Mouse (Mus musculus) T-helper 1 cell (primary cell): ENCODE data around the gene Ctsa.

Experiments used
- in situ Hi-C: fragments of 300-600 bp; cut with MboI, MseI; formaldehyde crosslinking; loops from one replicate; pipeline ENCODE4 v1.15.1; 2025; ENCODE audit warnings: high pct_unique_total_duplicates

The Ctsa gene

DNA sequence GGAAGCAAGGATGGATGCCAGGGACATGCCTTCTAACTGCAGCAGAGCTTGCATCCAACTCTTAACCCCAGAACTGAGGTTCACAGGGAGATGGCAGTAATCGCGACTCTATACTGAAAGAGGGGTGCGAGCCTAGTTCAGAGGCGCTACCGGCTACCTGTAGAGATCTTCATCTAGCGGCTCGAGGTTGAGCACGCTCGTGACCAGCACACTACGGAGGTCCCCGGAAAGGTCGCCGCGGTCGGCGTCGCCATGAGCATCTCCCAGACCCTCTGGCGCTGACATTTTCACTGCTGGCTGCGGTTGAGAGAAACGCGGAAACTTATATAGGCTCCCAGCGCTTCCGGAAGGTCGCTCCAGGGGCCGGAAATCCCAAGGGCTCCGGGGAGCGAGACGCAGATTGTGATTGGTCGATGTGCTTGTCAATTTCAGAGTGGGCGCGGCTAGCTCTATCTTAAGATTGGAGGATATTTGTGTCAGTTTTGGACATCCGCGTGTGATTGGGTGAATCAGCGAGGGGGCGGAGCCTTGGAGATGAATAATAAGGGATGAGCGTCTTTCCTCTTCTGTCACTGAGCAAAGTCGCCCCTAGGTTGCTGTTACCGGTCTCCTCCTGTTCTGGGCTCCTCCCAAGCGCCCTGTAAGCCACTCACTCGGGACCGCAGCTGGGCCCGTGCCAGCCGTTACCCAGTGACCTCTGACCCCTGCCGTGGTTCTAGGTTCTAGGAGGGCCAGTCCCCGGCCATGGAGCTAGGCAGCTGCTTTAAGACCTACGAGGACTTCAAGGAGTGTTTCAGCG, 27.9 kb upstream of the Ctsa start, which contains the start of the genes Acot8 and Zswim3:
TSS of gene Acot8 (minus strand) at position 350 of the 799 bp plus-strand sequence.
TSS of gene Zswim3 (plus strand) at position 566 of the 799 bp plus-strand sequence.
- in situ Hi-C loops = no loop called here

DNA sequence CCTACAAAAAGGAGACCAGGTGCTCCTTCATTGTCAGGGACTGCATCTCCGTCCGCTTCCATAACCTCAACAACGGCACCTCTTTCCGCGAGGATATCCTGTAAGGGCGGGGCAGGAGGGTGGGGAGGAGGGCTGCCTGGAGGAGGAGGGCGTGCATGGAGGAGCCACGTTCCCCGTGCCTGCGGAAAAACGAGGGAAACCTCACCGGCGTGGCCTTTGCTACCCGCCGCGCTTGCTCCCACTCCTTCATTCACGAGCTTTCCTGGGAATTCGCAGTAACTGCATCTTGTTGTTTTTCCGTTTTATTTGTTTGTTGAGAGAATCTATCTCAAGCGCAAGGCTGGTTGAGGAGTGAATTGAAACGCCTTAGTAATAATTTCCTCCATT, 27.3 kb upstream of the Ctsa start:
- in situ Hi-C loops = no loop called here

- in situ Hi-C loops = no loop called here
Observed at GRCm38 (mm10) chr2:164806614-164807013, 26.1 kb upstream of the Ctsa start.

DNA sequence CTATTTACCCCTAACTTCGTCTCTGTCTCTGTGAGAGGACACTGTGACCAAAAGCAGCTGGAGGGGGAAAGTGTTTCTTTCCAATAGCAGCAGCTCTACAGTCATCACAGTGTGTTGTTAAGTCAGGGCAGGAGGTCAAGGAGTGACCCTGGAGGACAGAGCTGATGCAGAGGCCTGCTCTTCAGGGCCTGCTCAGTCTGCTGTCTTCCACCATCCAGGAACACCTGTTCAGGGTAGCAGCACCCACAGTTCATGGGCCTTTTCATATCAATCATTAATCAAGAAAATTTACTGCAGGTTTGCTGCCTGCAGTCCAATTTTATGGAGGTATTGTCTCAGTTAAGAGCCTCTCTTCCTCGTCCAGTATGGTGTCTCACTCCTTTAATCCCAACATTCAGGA, 19.1 kb upstream of the Ctsa start:
- in situ Hi-C loops = no loop called here

GRCm38 (mm10) chr2:164815348-164815747, 17.3 kb upstream of the Ctsa start:
- in situ Hi-C loops = no loop called here

DNA sequence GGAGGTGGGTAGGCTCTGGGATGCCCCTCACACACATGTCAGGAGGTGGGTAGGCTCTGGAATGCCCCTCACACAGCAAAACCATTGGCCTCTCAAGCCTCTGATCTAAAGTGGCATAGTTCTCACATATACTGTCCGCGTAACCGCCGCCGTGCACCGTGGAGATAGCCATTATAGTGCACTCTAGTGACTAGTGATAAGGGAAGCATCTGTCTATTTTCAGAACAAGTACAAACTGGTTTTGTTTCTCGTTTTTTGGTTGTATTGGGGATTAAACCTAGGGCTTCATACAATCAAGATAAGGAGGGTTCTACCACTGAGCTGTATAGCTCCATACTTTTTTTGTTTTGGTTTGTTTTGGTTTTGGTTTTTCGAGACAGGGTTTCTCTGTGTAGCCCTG, 16.9 kb upstream of the Ctsa start:
- in situ Hi-C loops = no loop called here

- in situ Hi-C loops = no loop called here
Observed at GRCm38 (mm10) chr2:164817206-164817605, 15.5 kb upstream of the Ctsa start.

DNA sequence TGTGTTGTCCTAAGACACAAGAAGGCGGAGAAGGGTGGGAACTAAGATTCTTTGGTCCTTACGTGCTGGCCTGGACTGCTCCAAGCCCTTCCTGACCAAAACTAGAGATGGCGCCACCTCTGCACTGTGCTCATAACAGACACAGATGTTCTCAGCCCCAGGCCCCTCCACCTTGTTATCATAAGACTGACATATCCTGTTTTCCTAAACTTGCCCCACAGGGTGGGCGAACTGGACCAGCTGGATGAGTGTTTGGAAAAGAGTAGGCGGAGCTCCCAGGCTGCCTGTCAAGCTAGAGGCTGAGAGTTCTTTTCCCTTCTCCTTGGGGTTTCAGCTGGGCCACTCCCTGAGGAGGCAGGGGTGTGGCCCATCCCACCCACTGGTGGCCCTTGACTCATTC, 15.0 kb upstream of the Ctsa start:
- in situ Hi-C loops = no loop called here

GRCm38 (mm10) chr2:164821060-164821459, 11.6 kb upstream of the Ctsa start:
- in situ Hi-C loops = no loop called here

GRCm38 (mm10) chr2:164822636-164823165, 10.0 kb upstream of the Ctsa start, which contains the start of gene Zswim1:
TSS of gene Zswim1 (plus strand) at chr2:164822686.
- in situ Hi-C loops = no loop called here

DNA sequence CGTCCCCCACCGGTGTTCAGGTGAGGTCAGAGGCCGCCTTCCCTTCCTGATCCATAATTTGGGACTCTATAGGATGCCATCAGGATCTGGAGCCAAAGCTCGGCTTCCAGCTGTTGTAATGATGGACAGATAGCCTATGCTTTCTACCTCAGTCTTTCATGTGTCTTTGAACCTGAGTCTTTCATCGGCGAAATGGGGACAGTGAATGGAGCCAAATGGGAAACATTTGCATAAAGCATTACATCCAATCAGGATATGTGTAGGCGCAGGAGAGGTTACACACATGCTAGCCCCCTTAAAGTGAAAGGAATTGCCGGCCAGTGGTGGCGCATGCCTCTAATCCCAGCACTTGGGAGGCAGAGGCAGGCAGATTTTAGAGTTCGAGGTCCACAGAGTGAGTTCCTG, 9.5 kb upstream of the Ctsa start:
- in situ Hi-C loops = no loop called here

DNA sequence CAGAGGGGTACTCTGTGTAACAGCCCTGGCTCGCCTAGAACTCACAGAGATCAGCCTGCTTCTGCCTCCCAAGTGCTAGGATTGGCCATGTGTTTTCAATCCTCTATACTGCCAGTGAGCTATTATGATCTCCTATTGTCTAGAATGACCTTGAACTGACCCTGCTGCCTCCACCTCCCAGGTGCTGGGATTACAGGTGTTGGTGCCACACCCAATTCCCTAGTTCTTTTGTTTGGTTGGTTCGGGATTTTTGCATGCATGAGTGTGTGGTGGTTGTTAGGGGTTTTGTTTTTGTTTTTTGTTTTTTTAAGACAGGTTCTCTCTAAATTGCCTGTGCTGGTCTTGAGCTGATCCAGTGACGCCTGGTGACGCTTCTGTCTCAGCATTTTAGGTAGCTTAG, 8.7 kb upstream of the Ctsa start:
- in situ Hi-C loops = no loop called here

DNA sequence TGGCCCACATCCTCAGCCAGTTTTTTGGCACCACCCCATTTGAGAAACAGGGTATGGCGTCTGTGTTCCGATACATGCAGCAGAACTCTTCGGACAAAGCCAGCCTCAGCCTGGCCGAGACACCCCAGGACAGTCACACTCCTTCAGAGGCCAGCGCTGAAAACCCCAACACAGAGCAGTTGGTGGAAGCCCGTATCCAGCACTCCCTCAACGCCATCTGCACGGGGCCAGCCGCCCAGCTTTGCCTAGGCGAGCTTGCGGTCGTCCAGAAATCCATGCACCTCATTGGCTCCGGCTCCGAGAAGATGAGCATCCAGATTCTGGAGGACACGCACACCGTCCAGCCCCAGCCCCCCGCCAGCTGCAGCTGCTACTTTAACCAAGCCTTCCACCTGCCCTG, 7.2 kb upstream of the Ctsa start:
- in situ Hi-C loops = no loop called here

GRCm38 (mm10) chr2:164827146-164827850, 5.4 kb upstream of the Ctsa start:
- in situ Hi-C loops = no loop called here

GRCm38 (mm10) chr2:164828437-164828836, 4.2 kb upstream of the Ctsa start, which contains the start of gene Spata25:
TSS of gene Spata25 (minus strand) at chr2:164828537.
- in situ Hi-C loops = no loop called here

- in situ Hi-C loops = no loop called here
Observed at GRCm38 (mm10) chr2:164829090-164829489, 3.6 kb upstream of the Ctsa start.

DNA sequence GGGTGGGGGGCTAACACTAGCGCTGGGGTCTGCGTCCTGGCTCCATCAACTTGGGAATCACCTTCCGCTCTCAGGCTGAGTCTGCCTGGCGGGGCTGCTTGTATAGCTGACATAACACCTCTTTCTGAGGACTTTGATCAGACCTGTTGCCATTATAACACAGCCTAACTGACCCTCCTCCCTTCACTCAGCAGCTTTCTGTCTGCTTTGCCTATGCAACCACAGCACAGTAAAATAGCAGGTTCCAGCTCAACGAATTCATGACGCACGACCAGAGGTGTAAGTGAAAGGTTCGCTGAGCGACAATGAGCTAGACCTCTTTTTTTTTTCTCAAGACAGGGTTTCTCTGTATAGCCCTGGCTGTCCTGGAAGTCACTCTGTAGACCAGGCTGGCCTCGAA, 1.6 kb upstream of the Ctsa start:
- in situ Hi-C loops = no loop called here

- in situ Hi-C loops = no loop called here
Observed at GRCm38 (mm10) chr2:164832032-164832747, 483 bp upstream of the Ctsa start.

- in situ Hi-C loops = no loop called here
Observed at GRCm38 (mm10) chr2:164833314-164833959, 764 bp downstream of the Ctsa start, which contains the start of gene Neurl2. TSS of gene Neurl2 (minus strand) at chr2:164833456.

DNA sequence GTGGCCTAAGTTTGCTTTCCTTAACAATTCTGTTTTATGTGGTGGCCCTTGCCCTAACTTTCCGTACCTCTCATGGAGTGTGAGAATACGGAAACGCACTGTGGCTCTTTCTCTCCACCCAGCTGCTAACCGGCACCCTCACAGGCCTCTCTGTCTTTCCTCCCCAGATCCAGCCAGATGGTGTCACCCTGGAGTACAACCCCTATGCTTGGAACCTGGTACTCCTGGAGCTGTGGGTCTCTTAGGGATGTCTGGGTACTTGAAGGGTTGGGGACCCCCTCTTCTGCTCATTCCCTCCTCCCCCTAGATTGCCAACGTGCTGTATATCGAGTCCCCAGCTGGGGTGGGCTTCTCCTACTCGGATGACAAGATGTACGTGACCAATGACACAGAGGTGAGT, 1.9 kb downstream of the Ctsa start:
- in situ Hi-C loops = no loop called here

GRCm38 (mm10) chr2:164835164-164835563, 2.5 kb downstream of the Ctsa start:
- in situ Hi-C loops = no loop called here
